Mouse (Mus musculus) heart, adult 11 months (tissue): ENCODE measurements around the gene Necap2.

Source experiments
- DNase-seq: peaks from one replicate; pipeline ENCODE4 v3.0.0; 2022

The Necap2 gene

GRCm38 (mm10) chr4:141077681-141078509 is at the start of gene Necap2:
Gene Necap2 (minus strand): TSS chr4:141078357.
- DNase-seq: peak; percentile 99

GRCm38 (mm10) chr4:141123065-141123464 is 44.9 kb upstream of the Necap2 start:
- DNase-seq: no peak

GRCm38 (mm10) chr4:141122663-141123062 is 44.5 kb upstream of the Necap2 start:
- no peak for DNase-seq

- DNase-seq: no peak
These were observed 42.5 kb upstream of the Necap2 start for GRCm38 (mm10) chr4:141120700-141121099.

- DNase-seq: no peak
These were observed 40.5 kb upstream of the Necap2 start for GRCm38 (mm10) chr4:141118691-141119090.

- no peak for DNase-seq
These were observed 37.2 kb upstream of the Necap2 start for GRCm38 (mm10) chr4:141115398-141115797.

- peak; percentile 94 for DNase-seq
These were observed 36.4 kb upstream of the Necap2 start for GRCm38 (mm10) chr4:141114521-141114981.

GRCm38 (mm10) chr4:141113831-141114230 is 35.7 kb upstream of the Necap2 start:
- peak; percentile 92 for DNase-seq

- no peak for DNase-seq
These were observed 30.1 kb upstream of the Necap2 start for GRCm38 (mm10) chr4:141108196-141108732.

- no peak for DNase-seq
These were observed 28.5 kb upstream of the Necap2 start for GRCm38 (mm10) chr4:141106526-141107183.

- no peak for DNase-seq
These were observed 23.7 kb upstream of the Necap2 start for GRCm38 (mm10) chr4:141101855-141102254.

GRCm38 (mm10) chr4:141101291-141101690 is 23.1 kb upstream of the Necap2 start:
- DNase-seq: no peak

- DNase-seq: no peak
These were observed 21.8 kb upstream of the Necap2 start for GRCm38 (mm10) chr4:141099956-141100355.

- DNase-seq: no peak
These were observed 20.8 kb upstream of the Necap2 start for GRCm38 (mm10) chr4:141098935-141099334.

GRCm38 (mm10) chr4:141096710-141097109 is 18.6 kb upstream of the Necap2 start:
- DNase-seq: no peak

- peak; percentile 86 for DNase-seq
These were observed 16.9 kb upstream of the Necap2 start for GRCm38 (mm10) chr4:141095016-141095415.

GRCm38 (mm10) chr4:141088714-141089113 is 10.6 kb upstream of the Necap2 start:
- DNase-seq: no peak

- DNase-seq: no peak
These were observed 9.9 kb upstream of the Necap2 start, which contains the start of gene Spata21 for GRCm38 (mm10) chr4:141088033-141088432. Gene Spata21 (plus strand): TSS chr4:141088333.

GRCm38 (mm10) chr4:141086862-141087261 is 8.7 kb upstream of the Necap2 start:
- no peak for DNase-seq

- peak; percentile 90 for DNase-seq
These were observed 467 bp upstream of the Necap2 start for GRCm38 (mm10) chr4:141078510-141079137.

GRCm38 (mm10) chr4:141076761-141077506 is 1.2 kb downstream of the Necap2 start:
- DNase-seq: peak; percentile 97

- DNase-seq: no peak
These were observed 4.0 kb downstream of the Necap2 start for GRCm38 (mm10) chr4:141074109-141074508.
